In the genomic region with DNA sequence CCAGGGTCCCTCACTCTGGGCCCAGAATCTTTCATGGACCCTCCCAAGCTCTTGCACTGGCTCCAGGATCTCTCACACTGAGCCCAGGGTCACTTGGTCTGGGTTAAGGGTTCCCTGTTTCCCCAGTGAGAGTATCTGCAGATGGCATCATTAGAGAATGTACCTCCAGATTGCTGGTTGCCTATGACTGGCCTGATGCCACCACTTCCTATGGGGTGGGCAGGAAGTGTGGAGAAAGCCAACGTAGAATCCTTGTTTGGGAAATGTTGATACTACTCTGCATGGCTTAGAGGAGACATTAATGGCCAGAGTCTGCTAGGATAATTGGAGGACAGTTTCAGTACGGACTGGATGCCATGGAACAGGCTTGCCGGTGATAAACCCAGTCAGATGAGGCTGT, we compare ENCODE assay signal across 15 mouse cellular contexts.
"Had no signal": no experiment of that assay in that cellular context is flagged by ENCODE, and none has a peak within 500 bp of the region (broad histone marks: within the 10 kb centered on the region; RNA-seq: fewer than 3 reads in every experiment).

No protein-coding gene starts in this region.

- H3K27ac ChIP-seq: limb, embryonic 13.5 days; liver, embryonic 12.5 days; liver, embryonic 15.5 days; lung, embryonic 15.5 days had no signal

- ATAC-seq: liver, embryonic 12.5 days had no signal

- H3K4me2 ChIP-seq: limb, embryonic 13.5 days; liver, embryonic 12.5 days; liver, embryonic 15.5 days; lung, embryonic 15.5 days; midbrain, embryonic 11.5 days had no signal

- DNase-seq: kidney, postnatal 14 days; kidney, postnatal 4 days; left cerebral cortex, postnatal 4 days; liver; lung, adult 18-20 months; lung, postnatal 10 days; lung, postnatal 4 days; midbrain, embryonic 14.5 days; thymus, adult 18-20 months; thymus, postnatal 36 days had no signal

- H3K4me3 ChIP-seq: limb, embryonic 13.5 days; liver, embryonic 12.5 days; liver, embryonic 15.5 days; lung, embryonic 15.5 days had no signal

- H3K36me3 ChIP-seq: liver, embryonic 12.5 days; liver, embryonic 15.5 days had no signal

- H3K9ac ChIP-seq: limb, embryonic 13.5 days; liver, embryonic 12.5 days; liver, embryonic 15.5 days; lung, embryonic 15.5 days had no signal

- H3K9me3 ChIP-seq: limb, embryonic 13.5 days; liver, embryonic 12.5 days; liver, embryonic 15.5 days; lung, embryonic 15.5 days had no signal

- H3K27me3 ChIP-seq: limb, embryonic 13.5 days; lung, embryonic 15.5 days had no signal

- H3K4me1 ChIP-seq: liver, embryonic 12.5 days; liver, embryonic 15.5 days had no signal
